Mouse (Mus musculus): ENCODE results near the gene Stxbp3.

DNA sequence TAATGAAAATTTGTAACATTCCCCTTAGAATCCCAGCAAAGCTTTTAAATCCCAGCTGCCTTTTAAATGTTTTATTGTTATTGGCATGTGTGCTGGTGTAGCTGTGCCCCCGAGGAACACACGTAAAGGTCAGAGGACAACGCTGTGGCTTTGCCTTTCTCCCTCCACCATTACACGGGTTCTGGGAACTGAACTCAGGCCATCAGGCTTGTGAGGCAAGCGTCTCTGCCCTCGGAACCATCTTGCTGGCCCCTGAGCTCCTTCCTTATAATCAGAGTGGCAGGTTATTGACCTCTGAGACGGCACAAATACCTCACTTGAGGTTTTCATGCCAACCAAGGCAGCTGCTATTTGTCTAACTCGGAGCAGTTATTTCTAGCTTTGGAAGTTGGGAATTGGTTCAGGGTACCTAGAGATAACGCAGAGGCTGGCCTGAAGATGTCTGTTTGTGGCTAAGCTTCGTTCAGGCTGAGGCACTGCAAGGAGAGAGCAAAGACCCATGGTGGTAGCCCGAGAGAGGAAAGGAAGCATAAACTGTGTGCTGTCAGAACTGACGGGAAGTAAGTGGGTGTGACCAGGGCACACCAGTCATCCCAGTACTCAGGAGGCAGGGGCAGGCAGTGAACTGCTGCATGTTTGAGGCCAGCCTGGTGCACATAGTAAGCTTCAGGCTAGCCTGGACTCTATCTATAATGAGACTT is 52.4 kb downstream of the Stxbp3 start:
- no peak for TF ChIP-seq CTCF (IDR thresholded peaks at IDR 0.05; ENCODE audit: low read depth, low read length)
- no peak for TF ChIP-seq POLR2A (IDR thresholded peaks at IDR 0.05; ENCODE audit: borderline replicate concordance, low read depth, low read length)
